Mouse (Mus musculus) testis, adult 2 months (tissue): ENCODE measurements at regions not wholly inside any gene's neighbourhood (a gene's known extent, or its start where the extent isn't known, plus 50 kb on each side); places are given as distances from the start of the nearest gene placed in this dataset.
"Not testable (repeated sequence)": the region's sequence is repeated elsewhere in the genome, so short reads cannot be mapped to it uniquely, and the experiment has no call there.

Source experiments
- H3K27ac ChIP-seq: fragments of 200-500 bp; 2 replicates; pipeline ENCODE4 v1.5.1; 2012; ENCODE audit warnings: low read depth, low read length; ENCODE audit not compliant: control insufficient read depth, insufficient read depth
- H3K27me3 ChIP-seq: fragments of 200-500 bp; 2 replicates; pipeline ENCODE4 v1.6.1; 2012; ENCODE audit warnings: mild to moderate bottlenecking, low read length, moderate library complexity; ENCODE audit not compliant: control insufficient read depth, insufficient read depth
- H3K36me3 ChIP-seq: fragments of 200-500 bp; 2 replicates; pipeline ENCODE4 v1.6.1; 2012; ENCODE audit warnings: mild to moderate bottlenecking, low read length; ENCODE audit not compliant: control insufficient read depth, insufficient read depth
- H3K4me1 ChIP-seq: fragments of 200-500 bp; 2 replicates; pipeline ENCODE4 v1.6.1; 2012; ENCODE audit warnings: low read length; ENCODE audit not compliant: control insufficient read depth, insufficient read depth
- H3K4me3 ChIP-seq: fragments of 200-500 bp; 2 replicates; pipeline ENCODE4 v1.5.1; 2012; ENCODE audit warnings: low read depth, mild to moderate bottlenecking, low read length, moderate library complexity, mixed read lengths; ENCODE audit not compliant: control insufficient read depth
- CTCF ChIP-seq: fragments of 200-500 bp; IDR thresholded peaks from 2 replicates; pipeline ENCODE4 v1.5.1; 2012; ENCODE audit warnings: low read depth, mild to moderate bottlenecking, inconsistent platforms, low read length, moderate library complexity; ENCODE audit not compliant: control insufficient read depth, insufficient read depth, insufficient replicate concordance
- POLR2A ChIP-seq: fragments of 200-500 bp; IDR thresholded peaks from 2 replicates; pipeline ENCODE4 v1.6.1; 2012; ENCODE audit warnings: low read depth, mild to moderate bottlenecking, inconsistent platforms, low read length, moderate library complexity; ENCODE audit not compliant: control insufficient read depth

- Histone ChIP-seq H3K4me3 (no peak overlapping the region), H3K4me1 (no peaks in the 10 kb centered on the region), H3K27ac (no peak overlapping the region), H3K27me3 (no peaks in the 10 kb centered on the region), H3K36me3 (no peaks in the 10 kb centered on the region)
- TF ChIP-seq CTCF (no peak), POLR2A (no peak)
These were observed 96.0 kb upstream of the Tacstd2 start for GRCm38 (mm10) chr6:67631617-67632016.

GRCm38 (mm10) chr6:67610402-67610801, 74.8 kb upstream of the Tacstd2 start:
- TF ChIP-seq CTCF (no peak), POLR2A (no peak)
- Histone ChIP-seq H3K36me3 (no peaks in the 10 kb centered on the region), H3K27ac (no peak overlapping the region), H3K4me3 (no peak overlapping the region), H3K27me3 (no peaks in the 10 kb centered on the region), H3K4me1 (no peaks in the 10 kb centered on the region)

GRCm38 (mm10) chr6:67609461-67609860, 73.9 kb upstream of the Tacstd2 start:
- H3K4me1 ChIP-seq, H3K27ac ChIP-seq, H3K27me3 ChIP-seq, H3K4me3 ChIP-seq, H3K36me3 ChIP-seq: not testable (repeated sequence)
